Mouse (Mus musculus): ENCODE results near the gene Fam20a.

DNA sequence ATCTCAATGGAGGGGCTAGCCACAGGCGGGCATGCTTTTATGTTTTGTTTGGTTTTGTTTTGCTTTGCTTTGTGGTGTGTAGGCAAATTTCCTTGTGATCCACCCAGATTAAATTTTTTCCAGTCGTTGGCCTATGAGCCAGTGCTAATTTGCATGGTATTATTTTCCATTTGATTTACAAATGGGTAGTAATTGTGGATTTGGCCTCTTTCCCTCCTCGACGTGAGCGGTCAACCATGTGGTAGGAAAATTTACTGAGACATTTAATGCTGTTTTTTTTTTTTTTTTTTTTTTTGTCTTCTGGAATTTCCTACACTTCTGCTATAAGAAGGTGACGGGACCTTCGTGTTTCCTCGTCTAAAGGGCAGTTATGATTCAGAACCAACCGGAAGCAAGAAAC is 18.2 kb downstream of the Fam20a start:
- TF ChIP-seq USF1 (IDR thresholded peaks at IDR 0.05; ENCODE audit: low read depth) (no peak), TCF3 (IDR thresholded peaks at IDR 0.05; ENCODE audit: insufficient read length, low read depth) (no peak), MAX (IDR thresholded peaks at IDR 0.05; ENCODE audit: low read depth) (no peak), SRF (IDR thresholded peaks at IDR 0.05; ENCODE audit: control insufficient read depth, insufficient read length, low read depth) (no peak), POLR2A (IDR thresholded peaks at IDR 0.05; ENCODE audit: insufficient read length, low read depth) (no peak), TCF12 (IDR thresholded peaks at IDR 0.05; ENCODE audit: insufficient read depth, poor library complexity, severe bottlenecking) (no peak)
